Mouse (Mus musculus) liver, embryonic 14.5 days (tissue): ENCODE data around the gene Zswim5. TPM values are rescaled to one million over a fixed set of nuclear protein-coding genes. Genes with fewer than 3 reads are reported as not detected.

Experiments
- ATAC-seq: fragments of 200-750 bp; cut with Nextera tagmentation; 2 replicates; pipeline ENCODE4 v1.8.0; 2017; ENCODE audit warnings: moderate number of reproducible peaks, mild to moderate bottlenecking, moderate library complexity; ENCODE audit not compliant: insufficient read depth
- DNase-seq, 3 experiments: peaks; one replicate each; pipeline ENCODE4 v3.0.0-alpha.2; 2012 to 2013; ENCODE audit warnings: low read depth in 3 of 3, low spot score in 3 of 3
- H3K27ac ChIP-seq: fragments of 300-500 bp; sonication (generic); 2 replicates; pipeline ENCODE4 v1.5.1; 2014; ENCODE audit warnings: moderate library complexity, mild to moderate bottlenecking, control low read depth, inconsistent platforms
- H3K27me3 ChIP-seq: fragments of 300-500 bp; sonication (generic); 2 replicates; pipeline ENCODE4 v1.6.1; 2014; ENCODE audit warnings: mild to moderate bottlenecking, low read length, moderate library complexity; ENCODE audit not compliant: control insufficient read depth, insufficient read depth
- H3K36me3 ChIP-seq: fragments of 300-500 bp; sonication (generic); replicated peaks from 2 replicates; pipeline ENCODE4 v1.6.1; 2014; ENCODE audit warnings: low read depth; ENCODE audit not compliant: control insufficient read depth, insufficient read depth
- H3K4me1 ChIP-seq, 2 experiments: fragments of 200-500 bp in 1 of 2; fragments of 300-500 bp in 1 of 2; sonication (generic) in 1 of 2; replicated peaks; 2 replicates each; pipeline ENCODE4 v1.6.1; 2012 to 2014; ENCODE audit warnings: antibody characterized with exemption in 1 of 2, inconsistent platforms in 1 of 2, low read length in 1 of 2; ENCODE audit not compliant: control insufficient read depth in 2 of 2, insufficient read depth in 2 of 2
- H3K4me2 ChIP-seq: fragments of 300-500 bp; sonication (generic); 2 replicates; pipeline ENCODE4 v1.6.1; 2014; ENCODE audit warnings: low read depth, mild to moderate bottlenecking, control low read depth, moderate library complexity
- H3K4me3 ChIP-seq, 2 experiments: fragments of 200-500 bp in 1 of 2; fragments of 300-500 bp in 1 of 2; sonication (generic) in 1 of 2; 2 replicates each; pipeline ENCODE4 v1.5.1; 2012 to 2014; ENCODE audit warnings: low read depth in 2 of 2, low read length in 2 of 2, mild to moderate bottlenecking in 2 of 2, control low read depth in 1 of 2, inconsistent platforms in 1 of 2, moderate library complexity in 1 of 2; ENCODE audit not compliant: insufficient read depth in 1 of 2
- H3K9ac ChIP-seq: fragments of 300-500 bp; sonication (generic); replicated peaks from 2 replicates; pipeline ENCODE4 v1.6.1; 2014; ENCODE audit warnings: mild to moderate bottlenecking, control low read depth, moderate library complexity
- H3K9me3 ChIP-seq: fragments of 300-500 bp; sonication (generic); 2 replicates; pipeline ENCODE4 v1.6.1; 2016; ENCODE audit warnings: low read length, mixed read lengths; ENCODE audit not compliant: control insufficient read depth
- CTCF ChIP-seq: IDR thresholded peaks from 2 replicates; pipeline ENCODE4 v1.5.1; 2016; ENCODE audit warnings: antibody characterized with exemption, low read depth, control low read depth
- EP300 ChIP-seq: IDR thresholded peaks from 2 replicates; pipeline ENCODE4 v1.6.1; 2016; ENCODE audit warnings: antibody characterized with exemption, low read depth
- WGBS: fragments of 180-500 bp; shearing (Covaris S2); extraction: QIAGEN DNeasy Blood & Tissue Kit; methylation state at CpG from one replicate; pipeline ENCODE4 v1.1.7; 2014; ENCODE audit not compliant: insufficient replicate concordance; 5-methylcytosine and 5-hydroxymethylcytosine counted together
- polyA plus RNA-seq, 2 experiments: library from polyadenylated mRNA; depleted of rRNA in 1 of 2; stranded (reverse) in 1 of 2; unstranded in 1 of 2; fragments of >200 nt; fragmentation: Nextera tagmentation in 1 of 2; extraction: Ambion mirVana in 1 of 2; gene quantifications; 2 replicates each; pipeline versions ENCODE4 v1.2.1 to v1.2.3; 2012 to 2014

Gene Zswim5
- polyA plus RNA-seq, 2 experiments: 0.04 to 0.06 TPM

- no peaks in the 10 kb centered on the region for H3K27me3 ChIP-seq
- H3K4me3 ChIP-seq: no peak overlapping the region
- H3K4me2 ChIP-seq: no peak overlapping the region
- H3K36me3 ChIP-seq: peaks cover 15% of the 10 kb centered on the region
- H3K4me1 ChIP-seq: no peaks in the 10 kb centered on the region; a peak in 1 of 4 replicates
- TF ChIP-seq CTCF (peak; percentile 87), EP300 (no peak)
- H3K27ac ChIP-seq: no peak overlapping the region
- 63% methylated on average over 38 of the region's 38 CpGs for WGBS
- DNase-seq (peak in 2 of 3 experiments; percentile 42 to 46), ATAC-seq (peak; percentile 59)
- no peaks in the 10 kb centered on the region for H3K9me3 ChIP-seq
- no peak overlapping the region for H3K9ac ChIP-seq
These were observed 125.7 kb downstream of the Zswim5 start for GRCm38 (mm10) chr4:117002543-117003521.

GRCm38 (mm10) chr4:117004649-117005048, 127.5 kb downstream of the Zswim5 start:
- Histone ChIP-seq H3K27me3 (no peaks in the 10 kb centered on the region), H3K27ac (no peak overlapping the region), H3K9ac (no peak overlapping the region), H3K36me3 (peaks cover 15% of the 10 kb centered on the region), H3K4me2 (no peak overlapping the region), H3K4me1 (no peaks in the 10 kb centered on the region; a peak in 1 of 4 replicates), H3K4me3 (no peak overlapping the region), H3K9me3 (no peaks in the 10 kb centered on the region)
- DNase-seq: no peak
- 73% methylated on average over 4 of the region's 4 CpGs for WGBS
- ATAC-seq: no peak
- TF ChIP-seq EP300 (no peak), CTCF (no peak)

GRCm38 (mm10) chr4:117005611-117006400, 128.6 kb downstream of the Zswim5 start:
- Histone ChIP-seq H3K4me1 (no peaks in the 10 kb centered on the region; a peak in 1 of 4 replicates), H3K4me3 (no peak overlapping the region), H3K4me2 (no peak overlapping the region), H3K27ac (no peak overlapping the region), H3K27me3 (no peaks in the 10 kb centered on the region), H3K9me3 (no peaks in the 10 kb centered on the region), H3K36me3 (peaks cover 8% of the 10 kb centered on the region), H3K9ac (no peak overlapping the region)
- ATAC-seq (no peak), DNase-seq (no peak)
- WGBS: 58% methylated on average over 7 of the region's 7 CpGs
- TF ChIP-seq CTCF: 0 out of 2 replicates have a peak, but pooled peaks have one; percentile 11
- TF ChIP-seq EP300: no peak

GRCm38 (mm10) chr4:117007058-117007457, 129.9 kb downstream of the Zswim5 start:
- no peak for ATAC-seq
- 69% methylated on average over 3 of the region's 3 CpGs for WGBS

More at GRCm38 (mm10) chr4:117007058-117007457, 129.9 kb downstream of the Zswim5 start:
- no peak for DNase-seq
- H3K27ac ChIP-seq: no peak overlapping the region
- no peaks in the 10 kb centered on the region; a peak in 1 of 4 replicates for H3K4me1 ChIP-seq
- no peaks in the 10 kb centered on the region for H3K9me3 ChIP-seq
- H3K4me2 ChIP-seq: no peak overlapping the region
- TF ChIP-seq CTCF (no peak), EP300 (no peak)
- H3K27me3 ChIP-seq: no peaks in the 10 kb centered on the region
- no peak overlapping the region for H3K4me3 ChIP-seq
- H3K36me3 ChIP-seq: peaks cover 6% of the 10 kb centered on the region
- no peak overlapping the region for H3K9ac ChIP-seq
